Mouse (Mus musculus): ENCODE measurements around the gene Pde11a. TPM values are rescaled to one million over a fixed set of nuclear protein-coding genes. Genes with fewer than 3 reads are reported as not detected.
A peak's percentile ranks its signal among the peaks of the same experiment; 100 is the strongest.

Gene Pde11a
- total RNA-seq, 4 experiments from 2014 or later, result 4.6 to 5.4 (median 5.1) TPM

- DNase-seq (ENCODE audit: low spot score in 2 of 2), result no peak
Observed at GRCm38 (mm10) chr2:76215219-76215618, 123.4 kb downstream of the Pde11a start.

- no peak for DNase-seq (ENCODE audit: low spot score in 2 of 2)
Observed at GRCm38 (mm10) chr2:76185126-76185525, 153.4 kb downstream of the Pde11a start.

DNA sequence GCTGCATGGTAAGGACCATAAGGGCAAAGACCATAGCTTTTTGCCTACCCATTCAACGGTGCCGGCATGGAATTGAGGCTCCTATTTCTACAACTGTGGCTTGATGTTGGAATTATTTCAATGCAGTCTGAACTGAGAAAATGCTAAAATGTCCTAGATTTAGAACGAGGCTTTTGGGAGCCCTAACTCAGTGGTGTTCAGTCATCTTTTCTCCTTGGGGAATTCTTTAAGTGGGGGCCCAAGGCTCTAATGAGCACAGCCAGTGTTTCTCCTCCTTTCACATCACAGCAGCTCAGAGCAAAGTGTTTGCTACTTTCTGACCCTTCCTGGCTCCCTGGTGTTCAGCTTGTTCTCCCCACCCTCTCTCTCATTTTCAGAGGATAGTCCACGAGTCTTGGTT is 175.8 kb downstream of the Pde11a start:
- DNase-seq (ENCODE audit: low spot score in 2 of 2), result no peak

- DNase-seq (ENCODE audit: low spot score in 2 of 2), result no peak
Observed at GRCm38 (mm10) chr2:76158973-76159372, 179.6 kb downstream of the Pde11a start.

DNA sequence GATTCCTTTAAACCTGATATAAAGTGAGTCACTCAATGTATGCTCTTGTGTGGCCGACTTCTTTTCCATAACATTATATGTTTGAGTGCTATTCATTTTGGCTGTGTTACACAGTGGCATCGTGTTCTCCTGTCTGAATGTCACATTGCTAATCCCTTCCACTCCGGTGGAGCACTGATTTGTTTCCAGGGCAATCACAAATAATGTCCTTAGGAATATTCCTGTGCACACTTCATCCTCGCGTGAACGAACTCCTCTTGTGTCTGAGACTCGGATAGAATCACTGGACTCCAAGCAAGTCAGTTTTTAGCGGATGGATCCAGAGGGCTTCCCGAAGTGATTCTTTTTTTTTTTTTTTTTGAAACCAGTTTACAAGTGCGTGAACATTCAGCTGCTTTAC is 197.4 kb downstream of the Pde11a start:
- no peak for DNase-seq (ENCODE audit: low spot score in 2 of 2)

DNA sequence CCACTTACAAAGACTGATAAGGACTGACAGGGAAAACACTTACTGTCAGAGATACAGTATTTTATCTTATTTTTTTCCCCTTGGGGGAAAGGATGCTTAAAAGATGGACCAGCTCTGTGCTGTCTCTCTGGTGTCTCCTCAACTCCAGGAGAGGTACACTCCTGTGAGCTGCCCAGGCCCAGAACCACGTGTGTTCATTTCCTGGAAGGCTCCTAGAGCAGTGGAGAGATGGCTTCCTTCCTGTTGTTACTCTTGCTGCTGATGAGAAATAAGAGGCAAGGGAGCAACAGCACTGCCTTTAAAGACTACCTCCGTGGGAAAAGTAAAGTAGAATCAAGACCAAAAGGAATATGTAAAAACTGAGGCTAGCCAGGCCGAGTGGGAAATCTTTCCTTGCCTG is 205.6 kb downstream of the Pde11a start:
- DNase-seq (ENCODE audit: low spot score in 2 of 2), result no peak

DNA sequence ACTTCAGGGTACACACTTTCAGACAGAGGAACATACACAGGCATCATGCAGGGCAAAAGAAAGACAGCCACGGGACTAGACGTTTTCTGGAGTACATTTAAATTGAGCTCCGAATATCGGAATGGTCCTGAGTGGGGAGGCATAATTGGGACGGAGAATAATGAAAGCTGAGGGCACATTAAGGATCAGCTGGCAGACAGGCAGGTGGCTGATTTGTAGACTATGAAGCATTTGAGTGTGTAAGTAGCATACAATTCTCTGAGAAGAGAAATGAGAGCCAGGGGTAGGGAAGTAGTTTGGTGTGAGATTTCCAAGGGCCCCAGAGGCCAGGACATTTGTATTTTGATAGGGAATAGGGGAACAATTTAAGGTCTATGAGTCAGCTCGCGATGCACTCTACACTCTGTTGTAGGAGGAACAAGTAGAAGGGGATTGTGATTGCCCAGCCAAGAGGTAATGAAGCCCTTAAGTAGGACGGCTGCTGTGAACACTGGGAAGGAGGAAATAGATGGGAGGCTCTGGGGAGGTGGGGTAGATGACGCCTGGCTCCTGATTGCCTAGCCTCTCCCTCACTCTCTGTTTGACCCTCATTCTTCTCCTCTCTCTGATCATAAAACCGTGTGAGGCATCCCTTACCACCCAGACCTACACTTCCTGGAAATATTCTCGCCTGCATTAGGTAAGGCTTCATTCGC is 208.5 kb downstream of the Pde11a start:
- DNase-seq (ENCODE audit: low spot score in 2 of 2), result no peak

- DNase-seq (ENCODE audit: low spot score in 2 of 2), result no peak
Observed at GRCm38 (mm10) chr2:76129058-76129437, 209.5 kb downstream of the Pde11a start.

GRCm38 (mm10) chr2:76128105-76129057 is 210.2 kb downstream of the Pde11a start:
- no peak for DNase-seq (ENCODE audit: low spot score in 2 of 2)

DNA sequence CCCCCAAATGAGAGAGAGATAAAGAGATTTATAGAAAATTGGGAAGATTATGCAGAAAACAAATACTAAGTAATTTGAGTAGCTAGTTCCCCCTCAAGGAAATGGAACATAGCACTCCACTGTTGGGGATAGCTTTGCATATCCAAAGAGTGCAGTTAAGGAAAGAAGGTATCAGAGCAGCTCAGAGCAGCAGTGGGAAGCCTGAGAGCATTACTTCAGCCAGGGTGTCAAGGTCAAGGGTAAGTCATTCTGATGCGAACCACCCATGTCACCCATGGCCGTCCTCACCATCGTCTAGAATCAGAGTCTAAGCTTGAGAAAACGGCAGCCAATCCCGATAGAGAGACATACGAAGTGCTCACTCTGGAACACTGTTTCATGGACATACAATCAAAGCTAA is 211.9 kb downstream of the Pde11a start:
- DNase-seq (ENCODE audit: low spot score in 2 of 2), result no peak

DNA sequence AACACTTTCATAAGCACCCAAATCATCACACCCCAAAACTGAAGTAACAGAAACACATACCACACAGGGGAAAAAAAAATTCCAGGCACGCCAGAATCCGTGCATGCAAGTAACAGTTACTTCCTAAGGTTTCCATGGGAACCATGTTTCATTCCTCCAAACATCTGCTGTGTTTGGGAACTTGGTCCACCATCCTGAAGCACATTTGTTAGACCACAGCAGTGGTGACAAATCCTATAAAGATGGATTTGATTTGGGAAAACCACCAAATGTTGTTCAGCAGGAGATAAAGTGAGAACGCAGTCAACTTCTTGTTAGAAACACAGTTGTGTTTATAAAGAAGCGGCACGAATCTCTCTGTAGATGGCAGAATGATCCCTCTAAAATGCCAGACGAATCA is 213.8 kb downstream of the Pde11a start:
- DNase-seq (ENCODE audit: low spot score in 2 of 2), result peak in 1 of 2 experiments; percentile 43

GRCm38 (mm10) chr2:76122167-76122566 is 216.4 kb downstream of the Pde11a start:
- no peak for DNase-seq (ENCODE audit: low spot score in 2 of 2)

DNA sequence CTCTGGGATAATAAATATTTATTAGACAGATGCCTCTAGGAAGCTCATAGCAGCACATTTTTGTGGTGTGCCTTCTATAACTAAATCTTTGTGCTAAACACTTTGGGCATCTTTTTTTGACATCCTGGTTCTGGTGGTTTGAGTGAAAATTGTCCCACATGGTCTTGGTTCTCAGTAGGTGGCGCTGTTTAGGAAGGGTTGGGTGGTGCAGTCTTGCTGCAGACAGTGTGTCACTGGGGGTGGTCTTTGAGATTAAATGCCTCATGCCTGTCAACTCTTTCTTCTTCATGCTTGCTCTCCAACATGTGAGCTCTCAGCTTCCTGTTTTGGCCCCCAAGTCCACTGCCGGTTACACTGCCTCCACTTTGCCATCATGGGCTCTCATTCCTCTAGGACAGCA is 218.7 kb downstream of the Pde11a start:
- no peak for DNase-seq (ENCODE audit: low spot score in 2 of 2)

GRCm38 (mm10) chr2:76118491-76118890 is 220.1 kb downstream of the Pde11a start:
- DNase-seq (ENCODE audit: low spot score in 2 of 2), result no peak

DNA sequence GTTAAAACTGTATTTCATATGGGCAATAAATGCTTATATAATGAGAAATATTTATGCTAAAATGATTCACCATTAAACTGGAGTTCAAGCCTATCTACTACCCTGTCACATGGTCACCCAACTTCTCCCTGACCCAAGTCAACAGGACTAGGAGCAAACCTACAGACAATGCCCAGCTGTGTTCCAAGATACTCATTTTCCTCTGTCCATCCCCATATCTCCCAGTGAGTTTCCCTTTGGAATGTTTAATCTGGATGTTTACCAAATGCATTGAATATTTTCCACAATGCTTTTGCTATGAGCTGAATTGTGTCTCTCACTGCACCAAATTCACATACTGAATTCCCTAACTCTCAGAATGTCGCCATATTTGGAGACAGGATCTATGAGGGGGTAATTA is 221.4 kb downstream of the Pde11a start:
- DNase-seq (ENCODE audit: low spot score in 2 of 2), result no peak

DNA sequence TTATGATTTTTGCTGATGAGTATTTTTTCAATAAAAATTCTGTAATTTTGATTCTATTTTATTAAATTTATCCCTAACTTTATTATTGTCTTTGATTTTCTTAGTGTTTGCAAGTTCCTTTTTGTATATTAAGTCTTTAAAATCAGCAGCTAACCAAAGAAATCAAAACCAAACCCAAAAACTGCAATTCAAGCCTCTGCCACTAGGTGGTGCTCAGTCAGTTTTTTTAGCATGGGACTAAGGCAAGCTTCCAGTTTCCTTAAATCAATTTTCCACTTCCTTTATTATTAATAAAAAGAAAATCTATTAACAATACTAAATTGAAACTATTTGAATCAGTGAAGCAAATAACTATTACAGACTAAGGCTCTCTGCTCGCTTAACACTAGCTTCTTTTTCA is 222.9 kb downstream of the Pde11a start:
- peak in 1 of 2 experiments; percentile 65 for DNase-seq (ENCODE audit: low spot score in 2 of 2)

DNA sequence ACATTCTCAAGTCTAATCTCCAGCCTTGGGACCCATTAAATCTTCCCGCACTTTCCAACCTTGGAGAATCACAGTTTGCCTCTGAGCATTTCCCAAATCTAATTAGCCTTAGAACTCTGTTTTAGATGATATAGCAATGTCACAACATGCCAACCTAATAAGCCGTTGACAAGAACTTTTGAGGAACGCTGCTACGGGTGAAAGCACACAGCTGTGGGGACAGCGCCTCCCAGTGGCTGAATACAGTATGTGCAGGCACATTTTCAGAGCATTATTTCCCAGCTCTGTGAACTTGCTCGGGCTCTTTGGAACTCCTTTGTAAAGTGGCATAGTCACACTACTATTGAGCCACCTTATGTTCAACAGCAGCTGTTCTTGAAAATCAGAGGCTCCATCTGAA is 223.8 kb downstream of the Pde11a start:
- no peak for DNase-seq (ENCODE audit: low spot score in 2 of 2)

- DNase-seq (ENCODE audit: low spot score in 2 of 2), result no peak
Observed at GRCm38 (mm10) chr2:76109653-76110052, 228.9 kb downstream of the Pde11a start.

DNA sequence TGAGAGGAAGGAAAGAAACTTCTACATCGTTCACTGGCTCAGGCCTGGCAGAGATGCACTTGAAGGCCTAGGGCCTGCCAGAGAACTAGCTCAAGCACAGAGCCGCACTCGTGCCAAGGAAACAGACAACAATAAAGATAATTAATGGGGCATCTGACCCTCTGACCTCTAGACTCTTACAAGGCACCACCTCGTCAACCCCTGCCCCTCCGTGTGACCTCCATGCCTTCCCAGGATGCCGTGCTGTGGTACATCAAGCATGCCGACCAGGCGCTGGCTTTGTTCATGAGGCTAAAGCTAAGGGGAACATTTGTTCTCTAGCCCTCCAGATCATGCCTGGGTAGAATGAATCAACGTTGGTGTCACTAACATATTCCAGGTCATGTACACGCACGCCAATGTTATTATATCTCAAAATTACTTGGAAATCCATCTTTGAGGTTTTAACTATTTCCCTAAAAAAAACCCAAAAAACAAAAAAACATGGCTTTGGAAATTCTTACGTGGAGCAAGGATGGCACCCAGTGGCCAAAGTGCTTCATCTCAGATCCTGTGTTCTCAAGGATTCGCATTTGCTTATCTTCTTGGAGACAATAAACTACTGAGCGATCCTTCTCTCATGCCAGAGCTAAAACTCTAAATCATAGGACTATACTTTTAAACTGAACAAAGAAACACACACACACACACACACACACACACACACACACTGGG is 236.5 kb downstream of the Pde11a start:
- no peak for DNase-seq (ENCODE audit: low spot score in 2 of 2)

GRCm38 (mm10) chr2:76100597-76100996 is 238.0 kb downstream of the Pde11a start:
- DNase-seq (ENCODE audit: low spot score in 2 of 2), result no peak

- DNase-seq (ENCODE audit: low spot score in 2 of 2), result no peak
Observed at GRCm38 (mm10) chr2:76099726-76100347, 238.7 kb downstream of the Pde11a start.

DNA sequence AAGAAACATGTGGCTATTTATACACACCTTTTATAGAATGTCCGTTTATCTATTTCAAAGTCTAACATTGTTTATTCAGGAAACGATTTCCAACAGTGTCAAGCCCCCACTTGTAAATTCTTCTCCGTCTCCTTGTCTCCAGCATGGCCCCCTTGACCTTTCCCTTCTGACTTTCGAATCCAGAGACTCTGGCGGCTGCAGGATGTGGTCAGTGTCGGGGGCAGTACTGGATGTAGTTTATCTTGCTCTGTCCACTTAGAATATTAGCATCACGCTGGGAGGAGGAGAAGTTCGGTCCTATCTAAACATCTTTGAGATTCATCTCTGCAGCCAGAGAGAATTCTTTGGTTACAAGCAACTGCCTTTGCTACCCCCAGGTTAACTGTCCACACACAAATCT is 240.2 kb downstream of the Pde11a start:
- no peak for DNase-seq (ENCODE audit: low spot score in 2 of 2)

Data from left cerebral cortex, adult 8-10 months (tissue).